Mouse (Mus musculus): ENCODE measurements around the gene Mecom. TPM values are rescaled to one million over a fixed set of nuclear protein-coding genes. Genes with fewer than 3 reads are reported as not detected.

Gene Mecom
- polyA plus RNA-seq, 1 experiment from 2014 or later: 44.4 TPM

DNA sequence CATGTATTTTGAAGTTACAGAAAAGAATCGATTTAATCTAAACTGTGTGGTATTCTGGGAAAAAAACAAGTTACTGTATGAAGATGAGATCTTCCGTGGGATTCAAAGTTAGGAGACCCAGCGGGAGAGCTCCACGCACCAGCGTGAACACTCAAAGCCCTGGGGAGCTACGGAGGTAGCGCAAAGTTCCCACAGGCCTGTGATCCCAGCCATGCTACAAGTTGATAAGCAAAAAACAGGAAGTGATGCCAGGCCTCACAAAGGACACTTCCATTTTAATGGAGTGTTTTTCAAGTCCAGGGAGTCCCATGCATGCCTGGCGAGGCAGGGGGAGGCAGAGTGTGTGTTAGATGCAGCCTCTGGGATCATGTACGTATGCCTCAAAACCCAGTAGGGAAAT, 464.5 kb downstream of the Mecom start:
- Histone ChIP-seq H3K9ac (no peak overlapping the region), H3K36me3 (no peaks in the 10 kb centered on the region), H3K4me2 (replicated peaks) (no peak overlapping the region), H3K9me3 (replicated peaks) (no peaks in the 10 kb centered on the region), H3K4me1 (peaks cover 6% of the 10 kb centered on the region; the same call in 1 of the 2 replicates), H3K27ac (no peak overlapping the region), H3K27me3 (no peaks in the 10 kb centered on the region), H3K4me3 (no peak overlapping the region)
- 84% methylated on average over 9 of the region's 9 CpGs for WGBS
- ATAC-seq (ENCODE audit: low FRiP score): no peak

GRCm38 (mm10) chr3:30080827-30081226, 467.0 kb downstream of the Mecom start:
- peaks cover 6% of the 10 kb centered on the region; the same call in 1 of the 2 replicates for H3K4me1 ChIP-seq
- H3K9ac ChIP-seq: no peak overlapping the region
- WGBS: 70% methylated on average over 7 of the region's 7 CpGs
- no peaks in the 10 kb centered on the region for H3K36me3 ChIP-seq
- no peak overlapping the region for H3K4me2 ChIP-seq (replicated peaks)
- H3K4me3 ChIP-seq: no peak overlapping the region
- no peaks in the 10 kb centered on the region for H3K9me3 ChIP-seq (replicated peaks)
- no peaks in the 10 kb centered on the region for H3K27me3 ChIP-seq
- no peak overlapping the region for H3K27ac ChIP-seq
- no peak for ATAC-seq (ENCODE audit: low FRiP score)

- 89% methylated on average over 7 of the region's 7 CpGs for WGBS
These were observed 471.3 kb downstream of the Mecom start for GRCm38 (mm10) chr3:30076522-30076921.

DNA sequence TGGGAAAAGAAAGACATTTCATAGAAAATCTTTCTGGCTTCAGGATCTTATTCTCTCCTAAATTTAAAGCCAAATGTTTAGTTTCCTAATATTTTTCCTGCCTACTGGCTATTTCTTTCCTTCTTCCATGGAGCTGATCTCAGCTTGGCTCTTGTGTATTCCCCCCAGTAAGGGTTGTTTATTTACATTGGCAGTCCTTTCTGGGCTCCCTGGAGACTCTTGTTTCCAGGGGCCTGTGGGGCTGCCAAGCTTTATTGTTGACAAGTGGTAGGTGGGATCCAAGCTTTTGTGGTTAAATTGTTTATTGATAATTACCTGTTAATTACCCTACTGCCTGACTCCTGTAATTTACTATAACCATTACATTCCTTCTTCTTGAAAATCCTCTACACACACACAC, 476.5 kb downstream of the Mecom start:
- no peaks in the 10 kb centered on the region for H3K36me3 ChIP-seq
- no peaks in the 10 kb centered on the region for H3K27me3 ChIP-seq
- no peak overlapping the region for H3K27ac ChIP-seq
- H3K4me2 ChIP-seq (replicated peaks): no peak overlapping the region
- H3K9ac ChIP-seq: no peak overlapping the region
- H3K9me3 ChIP-seq (replicated peaks): no peaks in the 10 kb centered on the region
- H3K4me1 ChIP-seq: no peaks in the 10 kb centered on the region
- no peak overlapping the region for H3K4me3 ChIP-seq
- no peak for ATAC-seq (ENCODE audit: low FRiP score)

More at GRCm38 (mm10) chr3:30076522-30076921, 471.3 kb downstream of the Mecom start:
- H3K4me2 ChIP-seq (replicated peaks): no peak overlapping the region
- no peaks in the 10 kb centered on the region for H3K4me1 ChIP-seq
- H3K27ac ChIP-seq: no peak overlapping the region
- no peak for ATAC-seq (ENCODE audit: low FRiP score)
- no peak overlapping the region for H3K4me3 ChIP-seq
- H3K36me3 ChIP-seq: no peaks in the 10 kb centered on the region
- H3K27me3 ChIP-seq: no peaks in the 10 kb centered on the region
- H3K9me3 ChIP-seq (replicated peaks): no peaks in the 10 kb centered on the region
- no peak overlapping the region for H3K9ac ChIP-seq

- Histone ChIP-seq H3K4me2 (replicated peaks) (no peak overlapping the region), H3K27ac (no peak overlapping the region), H3K4me3 (no peak overlapping the region), H3K9me3 (replicated peaks) (no peaks in the 10 kb centered on the region), H3K36me3 (no peaks in the 10 kb centered on the region), H3K27me3 (no peaks in the 10 kb centered on the region), H3K9ac (no peak overlapping the region), H3K4me1 (no peaks in the 10 kb centered on the region)
- ATAC-seq (ENCODE audit: low FRiP score): no peak
- 68% methylated on average over 7 of the region's 7 CpGs for WGBS
These were observed 481.3 kb downstream of the Mecom start for GRCm38 (mm10) chr3:30066519-30066918.

DNA sequence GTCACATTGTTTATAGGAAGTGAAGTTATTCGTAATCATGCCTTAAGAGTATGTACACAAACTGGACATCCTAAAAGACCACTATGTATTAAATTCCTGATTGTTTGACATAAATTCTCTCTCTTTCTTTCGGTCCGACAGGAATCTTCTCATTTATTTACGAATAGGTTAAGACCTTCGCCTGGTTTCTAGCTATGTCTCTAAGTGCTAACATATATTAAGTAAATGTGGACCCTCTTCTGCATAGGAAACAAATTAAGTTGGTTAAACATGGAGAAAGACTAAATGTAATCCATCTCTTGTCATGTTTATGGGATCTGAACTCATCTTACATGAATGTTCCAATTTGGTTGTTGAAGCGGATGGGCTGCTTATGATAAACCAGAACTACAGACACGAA, 487.8 kb downstream of the Mecom start:
- no peaks in the 10 kb centered on the region for H3K27me3 ChIP-seq
- no peak overlapping the region for H3K4me2 ChIP-seq (replicated peaks)
- H3K4me3 ChIP-seq: no peak overlapping the region
- H3K27ac ChIP-seq: no peak overlapping the region
- no peaks in the 10 kb centered on the region for H3K4me1 ChIP-seq
- H3K9ac ChIP-seq: no peak overlapping the region
- no peak for ATAC-seq (ENCODE audit: low FRiP score)
- no peaks in the 10 kb centered on the region for H3K9me3 ChIP-seq (replicated peaks)
- H3K36me3 ChIP-seq: no peaks in the 10 kb centered on the region
- 96% methylated on average over 7 of the region's 7 CpGs for WGBS

DNA sequence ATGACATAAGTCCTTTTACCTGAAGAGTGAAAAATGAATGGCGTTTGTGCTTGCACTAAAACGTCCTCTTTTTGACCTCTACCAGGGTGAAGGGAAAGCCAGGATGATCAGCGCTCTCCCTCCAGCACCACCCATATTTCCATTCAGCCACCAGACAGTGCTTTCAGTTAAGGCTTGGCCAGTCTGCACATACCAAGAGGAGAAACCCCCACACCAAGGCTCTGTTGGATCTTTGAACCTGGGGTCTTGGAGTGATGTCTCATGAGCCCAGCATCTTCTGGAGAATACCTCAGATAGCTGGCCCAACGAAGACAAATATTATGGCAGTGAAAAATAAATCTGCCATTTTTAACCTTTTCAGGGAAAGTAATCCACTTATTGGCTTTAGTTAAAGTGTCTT, 488.2 kb downstream of the Mecom start:
- Histone ChIP-seq H3K4me3 (no peak overlapping the region), H3K4me2 (replicated peaks) (no peak overlapping the region), H3K9me3 (replicated peaks) (no peaks in the 10 kb centered on the region), H3K4me1 (no peaks in the 10 kb centered on the region), H3K36me3 (no peaks in the 10 kb centered on the region), H3K9ac (no peak overlapping the region), H3K27me3 (no peaks in the 10 kb centered on the region), H3K27ac (no peak overlapping the region)
- 88% methylated on average over 4 of the region's 4 CpGs for WGBS
- no peak for ATAC-seq (ENCODE audit: low FRiP score)

GRCm38 (mm10) chr3:30051287-30051686, 496.5 kb downstream of the Mecom start:
- no peak overlapping the region for H3K27ac ChIP-seq
- no peak overlapping the region for H3K4me2 ChIP-seq (replicated peaks)
- no peaks in the 10 kb centered on the region for H3K36me3 ChIP-seq
- ATAC-seq (ENCODE audit: low FRiP score): no peak
- H3K9ac ChIP-seq: no peak overlapping the region
- no peaks in the 10 kb centered on the region for H3K27me3 ChIP-seq
- no peaks in the 10 kb centered on the region for H3K9me3 ChIP-seq (replicated peaks)
- H3K4me3 ChIP-seq: no peak overlapping the region
- H3K4me1 ChIP-seq: no peaks in the 10 kb centered on the region
- 90% methylated on average over 6 of the region's 6 CpGs for WGBS

GRCm38 (mm10) chr3:30050795-30051194, 497.0 kb downstream of the Mecom start:
- Histone ChIP-seq H3K36me3 (no peaks in the 10 kb centered on the region), H3K4me1 (no peaks in the 10 kb centered on the region), H3K9ac (no peak overlapping the region), H3K4me2 (replicated peaks) (no peak overlapping the region), H3K9me3 (replicated peaks) (no peaks in the 10 kb centered on the region), H3K4me3 (no peak overlapping the region), H3K27me3 (no peaks in the 10 kb centered on the region), H3K27ac (no peak overlapping the region)
- 57% methylated on average over 5 of the region's 5 CpGs for WGBS
- no peak for ATAC-seq (ENCODE audit: low FRiP score)

DNA sequence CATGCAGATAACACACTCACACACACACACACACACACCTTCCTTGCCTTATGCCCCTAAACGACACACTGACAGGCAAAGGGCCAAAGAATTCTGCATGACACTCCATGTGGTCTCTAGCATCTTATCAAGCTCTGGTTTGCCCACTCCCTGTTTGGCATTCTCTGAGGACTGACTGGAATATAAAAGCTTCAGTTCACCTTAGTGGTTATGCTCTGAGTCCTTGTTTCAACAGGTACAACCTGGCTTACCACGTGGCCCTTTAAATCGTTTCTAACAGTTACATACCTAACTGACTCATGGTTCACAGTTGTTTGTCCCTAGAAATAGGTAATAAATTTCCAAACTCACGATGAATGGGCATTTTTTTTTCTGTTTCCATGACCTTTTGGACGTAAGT, 499.0 kb downstream of the Mecom start:
- no peak overlapping the region for H3K9ac ChIP-seq
- WGBS: 88% methylated on average over 5 of the region's 5 CpGs
- H3K36me3 ChIP-seq: no peaks in the 10 kb centered on the region
- no peak overlapping the region for H3K4me3 ChIP-seq
- no peaks in the 10 kb centered on the region for H3K9me3 ChIP-seq (replicated peaks)
- ATAC-seq (ENCODE audit: low FRiP score): no peak
- H3K4me2 ChIP-seq (replicated peaks): no peak overlapping the region
- no peaks in the 10 kb centered on the region for H3K4me1 ChIP-seq
- no peak overlapping the region for H3K27ac ChIP-seq
- no peaks in the 10 kb centered on the region for H3K27me3 ChIP-seq

GRCm38 (mm10) chr3:30048157-30048556, 499.7 kb downstream of the Mecom start:
- 71% methylated on average over 4 of the region's 4 CpGs for WGBS
- no peak for ATAC-seq (ENCODE audit: low FRiP score)
- H3K27ac ChIP-seq: no peak overlapping the region
- H3K27me3 ChIP-seq: no peaks in the 10 kb centered on the region
- no peak overlapping the region for H3K4me2 ChIP-seq (replicated peaks)
- no peak overlapping the region for H3K4me3 ChIP-seq
- H3K4me1 ChIP-seq: no peaks in the 10 kb centered on the region
- H3K9me3 ChIP-seq (replicated peaks): no peaks in the 10 kb centered on the region
- no peaks in the 10 kb centered on the region for H3K36me3 ChIP-seq
- no peak overlapping the region for H3K9ac ChIP-seq

DNA sequence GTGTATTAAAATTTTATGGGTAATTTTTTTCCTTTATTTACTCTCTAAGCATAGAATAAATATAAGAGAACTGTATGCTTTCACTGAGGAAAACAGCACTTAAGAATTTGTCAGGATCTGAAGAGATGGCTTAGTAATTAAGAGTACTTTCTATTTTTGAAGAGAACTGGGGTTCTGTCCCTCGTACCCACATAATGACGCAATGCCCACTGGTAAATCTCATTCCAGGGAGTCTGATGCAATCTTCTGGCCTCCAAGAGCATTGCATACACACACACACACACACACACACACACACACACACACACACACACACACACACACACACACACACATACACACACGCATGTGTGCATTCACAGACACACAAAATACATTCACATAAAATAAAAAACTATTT, 504.3 kb downstream of the Mecom start:
- H3K9ac ChIP-seq: no peak overlapping the region
- no peak for ATAC-seq (ENCODE audit: low FRiP score)
- H3K27me3 ChIP-seq: no peaks in the 10 kb centered on the region
- no peaks in the 10 kb centered on the region for H3K4me1 ChIP-seq
- 93% methylated on average over 3 of the region's 3 CpGs for WGBS
- H3K9me3 ChIP-seq (replicated peaks): no peaks in the 10 kb centered on the region
- no peak overlapping the region for H3K4me3 ChIP-seq
- H3K4me2 ChIP-seq (replicated peaks): no peak overlapping the region
- no peaks in the 10 kb centered on the region for H3K36me3 ChIP-seq
- no peak overlapping the region for H3K27ac ChIP-seq

GRCm38 (mm10) chr3:30038545-30038944, 509.3 kb downstream of the Mecom start:
- no peak overlapping the region for H3K9ac ChIP-seq
- no peak overlapping the region for H3K27ac ChIP-seq
- no peak overlapping the region for H3K4me2 ChIP-seq (replicated peaks)
- H3K27me3 ChIP-seq: no peaks in the 10 kb centered on the region
- no peaks in the 10 kb centered on the region for H3K4me1 ChIP-seq
- H3K9me3 ChIP-seq (replicated peaks): no peaks in the 10 kb centered on the region
- H3K36me3 ChIP-seq: no peaks in the 10 kb centered on the region
- WGBS: 83% methylated on average over 3 of the region's 3 CpGs
- no peak for ATAC-seq (ENCODE audit: low FRiP score)
- no peak overlapping the region for H3K4me3 ChIP-seq

DNA sequence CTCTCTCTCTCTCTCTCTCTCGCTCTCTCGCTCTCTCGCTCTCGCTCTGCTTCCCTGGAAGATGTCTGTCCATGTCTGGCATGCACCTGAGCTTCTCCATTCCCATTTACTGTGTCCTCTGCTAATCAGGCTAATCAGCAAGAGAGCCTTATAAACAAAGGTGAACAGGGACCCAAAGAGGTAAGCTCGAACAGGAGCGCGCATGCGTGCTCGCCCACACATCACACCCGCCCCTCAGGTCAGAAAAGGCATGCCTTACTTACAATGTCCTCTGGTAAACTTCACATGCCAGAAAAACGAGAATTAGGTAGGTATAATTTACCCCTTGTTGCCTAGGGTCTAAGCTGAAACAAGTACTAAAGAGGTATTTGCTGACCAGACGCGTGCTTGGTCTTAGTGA, 527.8 kb downstream of the Mecom start:
- H3K9me3 ChIP-seq (replicated peaks): no peaks in the 10 kb centered on the region
- no peak for ATAC-seq (ENCODE audit: low FRiP score)
- H3K9ac ChIP-seq: no peak overlapping the region
- H3K27ac ChIP-seq: no peak overlapping the region
- WGBS: 94% methylated on average over 13 of the region's 13 CpGs
- no peak overlapping the region for H3K4me2 ChIP-seq (replicated peaks)
- H3K4me3 ChIP-seq: no peak overlapping the region
- H3K36me3 ChIP-seq: no peaks in the 10 kb centered on the region
- peaks cover 12% of the 10 kb centered on the region; the same call in 1 of the 2 replicates for H3K27me3 ChIP-seq
- peaks cover 10% of the 10 kb centered on the region for H3K4me1 ChIP-seq
